Mouse (Mus musculus): ENCODE results near the gene Alg1. TPM values are rescaled to one million over a fixed set of nuclear protein-coding genes. Genes with fewer than 3 reads are reported as not detected.

Gene Alg1
- polyA plus RNA-seq, 1 experiment, result 26.0 TPM

- H3K36me3 ChIP-seq (ENCODE audit: control insufficient read depth, insufficient read depth, low read length), result peaks cover 20% of the 10 kb centered on the region; the same call in 1 of the 2 replicates
- H3K27me3 ChIP-seq (ENCODE audit: control insufficient read depth, insufficient read depth, low read length), result no peaks in the 10 kb centered on the region
- H3K4me3 ChIP-seq (ENCODE audit: low read depth, low read length), result no peak overlapping the region
- no peaks in the 10 kb centered on the region for H3K4me1 ChIP-seq (ENCODE audit: control insufficient read depth, insufficient read depth, insufficient read length, low read length)
- TF ChIP-seq POLR2A (IDR thresholded peaks at IDR 0.05; ENCODE audit: low read depth, low read length) (no peak), CTCF (IDR thresholded peaks at IDR 0.05; ENCODE audit: extremely low read depth, insufficient read length, insufficient replicate concordance, low read depth, low read length) (no peak)
- 91% methylated on average over 4 of the region's 4 CpGs for WGBS
- no peak overlapping the region for H3K27ac ChIP-seq (ENCODE audit: insufficient read depth, low read depth, low read length)
Measured at GRCm38 (mm10) chr16:5242355-5242754, 8.9 kb downstream of the Alg1 start.

GRCm38 (mm10) chr16:5242882-5243281 is 9.5 kb downstream of the Alg1 start:
- WGBS, result 94% methylated on average over 6 of the region's 6 CpGs
- Histone ChIP-seq H3K4me3 (ENCODE audit: low read depth, low read length) (no peak overlapping the region), H3K27ac (ENCODE audit: insufficient read depth, low read depth, low read length) (no peak overlapping the region), H3K27me3 (ENCODE audit: control insufficient read depth, insufficient read depth, low read length) (no peaks in the 10 kb centered on the region), H3K36me3 (ENCODE audit: control insufficient read depth, insufficient read depth, low read length) (peaks cover 25% of the 10 kb centered on the region), H3K4me1 (ENCODE audit: control insufficient read depth, insufficient read depth, insufficient read length, low read length) (no peaks in the 10 kb centered on the region)
- no peak for TF ChIP-seq POLR2A (IDR thresholded peaks at IDR 0.05; ENCODE audit: low read depth, low read length)
- no peak for TF ChIP-seq CTCF (IDR thresholded peaks at IDR 0.05; ENCODE audit: extremely low read depth, insufficient read length, insufficient replicate concordance, low read depth, low read length)

- no peaks in the 10 kb centered on the region for H3K4me1 ChIP-seq (ENCODE audit: control insufficient read depth, insufficient read depth, insufficient read length, low read length)
- peaks cover 36% of the 10 kb centered on the region for H3K36me3 ChIP-seq (ENCODE audit: control insufficient read depth, insufficient read depth, low read length)
- no peak overlapping the region for H3K4me3 ChIP-seq (ENCODE audit: low read depth, low read length)
- H3K27me3 ChIP-seq (ENCODE audit: control insufficient read depth, insufficient read depth, low read length), result no peaks in the 10 kb centered on the region
- H3K27ac ChIP-seq (ENCODE audit: insufficient read depth, low read depth, low read length), result no peak overlapping the region
- TF ChIP-seq CTCF (IDR thresholded peaks at IDR 0.05; ENCODE audit: extremely low read depth, insufficient read length, insufficient replicate concordance, low read depth, low read length), result peak; percentile 73; the same call in 1 of the 2 replicates
- TF ChIP-seq POLR2A (IDR thresholded peaks at IDR 0.05; ENCODE audit: low read depth, low read length), result no peak
- 46% methylated on average over 7 of the region's 7 CpGs for WGBS
Measured at GRCm38 (mm10) chr16:5244411-5244810, 11.0 kb downstream of the Alg1 start.

- Histone ChIP-seq H3K4me1 (ENCODE audit: control insufficient read depth, insufficient read depth, insufficient read length, low read length) (peaks cover 3% of the 10 kb centered on the region; the same call in 1 of the 2 replicates), H3K27me3 (ENCODE audit: control insufficient read depth, insufficient read depth, low read length) (no peaks in the 10 kb centered on the region), H3K27ac (ENCODE audit: insufficient read depth, low read depth, low read length) (no peak overlapping the region), H3K4me3 (ENCODE audit: low read depth, low read length) (no peak overlapping the region), H3K36me3 (ENCODE audit: control insufficient read depth, insufficient read depth, low read length) (peaks cover 27% of the 10 kb centered on the region)
- TF ChIP-seq POLR2A (IDR thresholded peaks at IDR 0.05; ENCODE audit: low read depth, low read length) (no peak), CTCF (IDR thresholded peaks at IDR 0.05; ENCODE audit: extremely low read depth, insufficient read length, insufficient replicate concordance, low read depth, low read length) (no peak)
- WGBS, result 89% methylated on average over 3 of the region's 3 CpGs
Measured at GRCm38 (mm10) chr16:5250891-5251290, 17.5 kb downstream of the Alg1 start.

GRCm38 (mm10) chr16:5252260-5252659 is 18.8 kb downstream of the Alg1 start:
- peaks cover 3% of the 10 kb centered on the region; the same call in 1 of the 2 replicates for H3K4me1 ChIP-seq (ENCODE audit: control insufficient read depth, insufficient read depth, insufficient read length, low read length)
- H3K27ac ChIP-seq (ENCODE audit: insufficient read depth, low read depth, low read length), result no peak overlapping the region
- WGBS, result 87% methylated on average over 2 of the region's 2 CpGs
- TF ChIP-seq POLR2A (IDR thresholded peaks at IDR 0.05; ENCODE audit: low read depth, low read length) (no peak), CTCF (IDR thresholded peaks at IDR 0.05; ENCODE audit: extremely low read depth, insufficient read length, insufficient replicate concordance, low read depth, low read length) (no peak)
- peaks cover 27% of the 10 kb centered on the region for H3K36me3 ChIP-seq (ENCODE audit: control insufficient read depth, insufficient read depth, low read length)
- H3K27me3 ChIP-seq (ENCODE audit: control insufficient read depth, insufficient read depth, low read length), result no peaks in the 10 kb centered on the region
- H3K4me3 ChIP-seq (ENCODE audit: low read depth, low read length), result no peak overlapping the region

GRCm38 (mm10) chr16:5254346-5255025 is 21.1 kb downstream of the Alg1 start:
- peak; percentile 98; the same call in 1 of the 2 replicates for TF ChIP-seq CTCF (IDR thresholded peaks at IDR 0.05; ENCODE audit: extremely low read depth, insufficient read length, insufficient replicate concordance, low read depth, low read length)
- TF ChIP-seq POLR2A (IDR thresholded peaks at IDR 0.05; ENCODE audit: low read depth, low read length), result no peak
- H3K27ac ChIP-seq (ENCODE audit: insufficient read depth, low read depth, low read length), result no peak overlapping the region
- H3K4me1 ChIP-seq (ENCODE audit: control insufficient read depth, insufficient read depth, insufficient read length, low read length), result peaks cover 3% of the 10 kb centered on the region; the same call in 1 of the 2 replicates
- peaks cover 7% of the 10 kb centered on the region; the same call in 1 of the 2 replicates for H3K36me3 ChIP-seq (ENCODE audit: control insufficient read depth, insufficient read depth, low read length)
- H3K27me3 ChIP-seq (ENCODE audit: control insufficient read depth, insufficient read depth, low read length), result no peaks in the 10 kb centered on the region
- 1% methylated on average over 15 of the region's 15 CpGs for WGBS
- peak overlapping the region; percentile 58 for H3K4me3 ChIP-seq (ENCODE audit: low read depth, low read length)

GRCm38 (mm10) chr16:5255081-5255740 is 21.8 kb downstream of the Alg1 start:
- Histone ChIP-seq H3K4me1 (ENCODE audit: control insufficient read depth, insufficient read depth, insufficient read length, low read length) (peaks cover 3% of the 10 kb centered on the region; the same call in 1 of the 2 replicates), H3K27ac (ENCODE audit: insufficient read depth, low read depth, low read length) (0 out of 2 replicates have a peak overlapping the region, but pooled peaks have one; percentile 1), H3K36me3 (ENCODE audit: control insufficient read depth, insufficient read depth, low read length) (peaks cover 5% of the 10 kb centered on the region; the same call in 1 of the 2 replicates), H3K4me3 (ENCODE audit: low read depth, low read length) (peak overlapping the region; percentile 82), H3K27me3 (ENCODE audit: control insufficient read depth, insufficient read depth, low read length) (no peaks in the 10 kb centered on the region)
- TF ChIP-seq POLR2A (IDR thresholded peaks at IDR 0.05; ENCODE audit: low read depth, low read length) (no peak), CTCF (IDR thresholded peaks at IDR 0.05; ENCODE audit: extremely low read depth, insufficient read length, insufficient replicate concordance, low read depth, low read length) (no peak)
- under 1% methylated on average over 27 of the region's 27 CpGs for WGBS

Data from small intestine, adult 2 months (tissue).